Comparison of ENCODE assay signal across 11 mouse cellular contexts in genomic region chr17:63493876-63494580, GRCm38 (mm10). TPM values are rescaled to one million over a fixed set of nuclear protein-coding genes. Genes with fewer than 3 reads are reported as not detected.
DNase-seq lines count a peak whose midpoint lies in the region; ATAC-seq and TF ChIP-seq lines count a peak whose summit lies in the region.
"Had no signal": no experiment of that assay in that cellular context is flagged by ENCODE, and none has a peak within 500 bp of the region (broad histone marks: within the 10 kb centered on the region; RNA-seq: fewer than 3 reads in every experiment).

No protein-coding gene starts in this region.

- ATAC-seq in kidney, embryonic 14.5 days (ENCODE audit: low FRiP score, low TSS enrichment) = no peak
- ATAC-seq in lung, embryonic 15.5 days (ENCODE audit: borderline replicate concordance, extremely low read depth, low FRiP score, low TSS enrichment) = peak; percentile 12; the same call in 1 of the 2 replicates
- ATAC-seq in embryonic facial prominence, embryonic 14.5 days (ENCODE audit: low read depth) = no peak

- no peak overlapping the region for H3K27ac ChIP-seq in kidney, embryonic 14.5 days (ENCODE audit: low read depth, low read length)
- H3K27ac ChIP-seq in lung, embryonic 15.5 days = peak overlapping the region; percentile 7; the same call in 1 of the 2 replicates
- no peak overlapping the region for H3K27ac ChIP-seq in embryonic facial prominence, embryonic 14.5 days (replicated peaks; ENCODE audit: low read depth, low read length)
- H3K27ac ChIP-seq: hindbrain, postnatal 0 days; liver, embryonic 14.5 days; neural tube, embryonic 12.5 days had no signal

- H3K4me2 ChIP-seq in kidney, embryonic 14.5 days (replicated peaks; ENCODE audit: low read depth, low read length) = no peak overlapping the region
- H3K4me2 ChIP-seq in lung, embryonic 15.5 days = no peak overlapping the region
- no peak overlapping the region for H3K4me2 ChIP-seq in embryonic facial prominence, embryonic 14.5 days (ENCODE audit: low read depth, low read length)
- H3K4me2 ChIP-seq: neural tube, embryonic 12.5 days had no signal

- no peaks in the 10 kb centered on the region for H3K27me3 ChIP-seq in kidney, embryonic 14.5 days (ENCODE audit: control insufficient read depth, insufficient read depth, low read length)
- H3K27me3 ChIP-seq in lung, embryonic 15.5 days = no peaks in the 10 kb centered on the region
- H3K27me3 ChIP-seq in C2C12 (ENCODE audit: control insufficient read depth, insufficient read depth, insufficient read length) = no peaks in the 10 kb centered on the region
- no peaks in the 10 kb centered on the region for H3K27me3 ChIP-seq in embryonic facial prominence, embryonic 14.5 days (replicated peaks; ENCODE audit: control insufficient read depth, insufficient read depth, low read length)
- H3K27me3 ChIP-seq: neural tube, embryonic 12.5 days had no signal

- no peak overlapping the region for H3K4me3 ChIP-seq in kidney, embryonic 14.5 days (ENCODE audit: low read length)
- no peak overlapping the region for H3K4me3 ChIP-seq in lung, embryonic 15.5 days
- no peak overlapping the region for H3K4me3 ChIP-seq in lung, adult 2 months (replicated peaks; ENCODE audit: extremely low read depth, low read depth, low read length)
- no peak overlapping the region for H3K4me3 ChIP-seq in C2C12 (ENCODE audit: insufficient read depth, poor library complexity, severe bottlenecking)
- no peak overlapping the region for H3K4me3 ChIP-seq in embryonic facial prominence, embryonic 14.5 days (ENCODE audit: low read depth, low read length)
- H3K4me3 ChIP-seq: neural tube, embryonic 12.5 days had no signal

- TF ChIP-seq CTCF in lung, adult 2 months (IDR thresholded peaks at IDR 0.05; ENCODE audit: insufficient read depth, low read length) = no peak
- no peak for TF ChIP-seq CTCF in C2C12 (IDR thresholded peaks at IDR 0.05; ENCODE audit: control insufficient read depth, insufficient read depth, insufficient read length)

- H3K9ac ChIP-seq in kidney, embryonic 14.5 days (ENCODE audit: low read depth, low read length) = no peak overlapping the region
- no peak overlapping the region for H3K9ac ChIP-seq in lung, embryonic 15.5 days
- no peak overlapping the region for H3K9ac ChIP-seq in embryonic facial prominence, embryonic 14.5 days (ENCODE audit: low read depth, low read length)
- H3K9ac ChIP-seq: liver, embryonic 14.5 days; neural tube, embryonic 12.5 days had no signal

- H3K79me2 ChIP-seq in C2C12 (ENCODE audit: control insufficient read depth, insufficient read depth) = peaks cover 79% of the 10 kb centered on the region

- H3K36me3 ChIP-seq in kidney, embryonic 14.5 days (ENCODE audit: control insufficient read depth, insufficient read depth, low read length) = 0 out of 2 replicates have a peak, but pooled peaks cover 4% of the 10 kb centered on the region
- H3K36me3 ChIP-seq in lung, embryonic 15.5 days = peaks cover 8% of the 10 kb centered on the region; the same call in 1 of the 2 replicates
- H3K36me3 ChIP-seq in C2C12 (ENCODE audit: control insufficient read depth, insufficient read depth) = peaks cover 9% of the 10 kb centered on the region
- peaks cover 10% of the 10 kb centered on the region for H3K36me3 ChIP-seq in embryonic facial prominence, embryonic 14.5 days (ENCODE audit: control insufficient read depth, insufficient read depth, low read length)

- no peak overlapping the region for H3ac ChIP-seq in C2C12 (ENCODE audit: control insufficient read depth, insufficient read length, low read depth)

- peaks cover 30% of the 10 kb centered on the region for H3K4me1 ChIP-seq in kidney, embryonic 14.5 days (ENCODE audit: control insufficient read depth, insufficient read depth, low read length)
- peaks cover 48% of the 10 kb centered on the region for H3K4me1 ChIP-seq in lung, embryonic 15.5 days
- peaks cover 12% of the 10 kb centered on the region for H3K4me1 ChIP-seq in lung, adult 2 months (ENCODE audit: control insufficient read depth, insufficient read depth, low read length)
- H3K4me1 ChIP-seq in embryonic facial prominence, embryonic 14.5 days (ENCODE audit: control insufficient read depth, insufficient read depth, low read length) = peaks cover 36% of the 10 kb centered on the region

- peaks cover 40% of the 10 kb centered on the region for H3K79me3 ChIP-seq in C2C12 (ENCODE audit: low read depth)

- 58% methylated on average over 7 of the region's 7 CpGs for whole genome bisulfite sequencing in kidney, embryonic 14.5 days
- whole genome bisulfite sequencing in lung, embryonic 15.5 days = 47% methylated on average over 7 of the region's 7 CpGs
- WGBS in lung, adult 2 months = 66% methylated on average over 7 of the region's 7 CpGs
- 61% methylated on average over 7 of the region's 7 CpGs for WGBS in embryonic facial prominence, embryonic 14.5 days

- no peak for TF ChIP-seq POLR2A in lung, adult 2 months (IDR thresholded peaks at IDR 0.05; ENCODE audit: borderline replicate concordance, extremely low read depth, low read depth, low read length)

- H3K9me3 ChIP-seq in kidney, embryonic 14.5 days (ENCODE audit: control insufficient read depth, low read length) = no peaks in the 10 kb centered on the region
- H3K9me3 ChIP-seq in lung, embryonic 15.5 days = no peaks in the 10 kb centered on the region
- no peaks in the 10 kb centered on the region for H3K9me3 ChIP-seq in embryonic facial prominence, embryonic 14.5 days (ENCODE audit: control insufficient read depth, low read length)
- H3K9me3 ChIP-seq: G1E; neural tube, embryonic 12.5 days had no signal

- DNase-seq in kidney, adult 9 months = peak; percentile 47
- no peak for DNase-seq in lung, adult 2 months
- peak; percentile 63 for DNase-seq in embryonic facial prominence, embryonic 14.5 days (ENCODE audit: low spot score)
- DNase-seq in cerebellum, postnatal 4 days (ENCODE audit: low spot score in 2 of 2) = no peak

TF ChIP-seq in C2C12, 6 proteins besides CTCF, POLR2A, EP300 and RAD21:
- TF ChIP-seq CEBPB (IDR thresholded peaks at IDR 0.05; ENCODE audit: low read depth) (no peak), USF1 (IDR thresholded peaks at IDR 0.05; ENCODE audit: low read depth) (peak; percentile 31)

RNA-seq across cellular contexts. Expression of gene Fbxl17, which starts 5.8 kb away (rescaled TPM):
- 8.8 and 11.1 TPM in 2 replicates for polyA plus RNA-seq in kidney, embryonic 14.5 days (2014; fragmentation: Nextera tagmentation; extraction: Ambion mirVana)
- 5.8 and 6.1 TPM in 2 replicates for polyA plus RNA-seq in lung, embryonic 15.5 days (2015; fragmentation: Nextera tagmentation; extraction: Ambion mirVana)
- 7.5 and 7.9 TPM in 2 replicates for polyA plus RNA-seq in lung, adult 2 months (2012; rRNA removed)
- polyA plus RNA-seq in C2C12 (2012; fragmentation: generic; extraction: Trizol) = 6.3 TPM
- 10.6 and 10.7 TPM in 2 replicates for polyA plus RNA-seq in embryonic facial prominence, embryonic 14.5 days (2014; fragmentation: Nextera tagmentation; extraction: Ambion mirVana)

Comparison
In these comparisons a context has a peak if more than half of its experiments do, and no peak if none do; other contexts are left out.
1. DNase-seq: peak in kidney, adult 9 months (single experiment) and embryonic facial prominence, embryonic 14.5 days (single experiment); none in lung, adult 2 months (single experiment) and cerebellum, postnatal 4 days (0 of 2).